Mouse (Mus musculus) mouse embryonic stem cell (cell line): Measurements from ENCODE around the gene Plxna4.

Experiments used
- in situ Hi-C, 2 experiments: fragments of 300-500 bp; cut with MboI; formaldehyde crosslinking; loops; 1 replicate in 1 of 2; 3 replicates in 1 of 2; pipeline ENCODE4 v1.14.3; 2019 to 2020; ENCODE audit warnings: low sequenced_read_pairs in 2 of 2, low pct_unique_long_range_greater_than_20kb in 1 of 2, mixed read lengths in 1 of 2; ENCODE audit not compliant: unreplicated experiment in 1 of 2

The Plxna4 gene

DNA sequence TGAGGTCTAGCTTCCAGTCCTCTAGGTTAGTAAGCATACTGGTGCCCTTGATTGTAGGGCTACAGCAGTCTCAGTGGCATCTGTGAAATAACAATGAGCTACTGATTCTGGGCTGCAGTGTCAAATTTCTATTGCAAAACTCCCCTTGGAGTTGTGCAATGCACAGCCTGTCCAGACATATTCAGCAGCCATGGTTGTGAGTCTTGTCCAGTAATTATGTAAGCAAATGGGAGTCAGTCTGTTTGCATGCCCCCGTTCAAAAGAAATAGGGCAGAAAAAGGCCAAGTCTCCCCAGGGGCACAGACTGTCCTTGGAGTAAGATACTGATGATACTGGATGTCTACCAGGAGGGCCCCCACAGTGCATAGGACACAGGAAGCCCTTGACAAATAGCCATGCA, 420.3 kb downstream of the Plxna4 start:
- in situ Hi-C loops: no loop called here

DNA sequence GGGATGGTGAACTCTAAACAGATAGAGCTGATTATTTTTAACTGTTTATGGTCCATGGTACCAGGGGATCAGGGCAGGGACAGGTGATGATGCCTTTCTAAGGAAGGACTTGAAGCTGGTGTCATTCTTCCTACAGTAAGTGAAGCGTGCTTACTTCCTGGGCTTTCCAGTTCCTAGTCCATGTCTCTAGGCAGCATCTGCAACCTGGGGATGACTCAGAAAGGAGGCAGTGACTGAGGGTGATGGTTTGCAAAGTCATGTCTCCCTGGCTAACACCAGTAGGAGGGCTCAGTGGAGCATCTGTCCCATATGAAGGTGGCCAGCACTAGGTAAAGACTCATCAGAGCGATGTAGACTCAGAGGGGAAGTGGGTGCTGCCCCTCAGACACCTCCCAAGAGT, 427.6 kb downstream of the Plxna4 start:
- in situ Hi-C loops: no loop called here

- in situ Hi-C loops: no loop called here
Measured at GRCm38 (mm10) chr6:32159931-32160330, 428.1 kb downstream of the Plxna4 start.

DNA sequence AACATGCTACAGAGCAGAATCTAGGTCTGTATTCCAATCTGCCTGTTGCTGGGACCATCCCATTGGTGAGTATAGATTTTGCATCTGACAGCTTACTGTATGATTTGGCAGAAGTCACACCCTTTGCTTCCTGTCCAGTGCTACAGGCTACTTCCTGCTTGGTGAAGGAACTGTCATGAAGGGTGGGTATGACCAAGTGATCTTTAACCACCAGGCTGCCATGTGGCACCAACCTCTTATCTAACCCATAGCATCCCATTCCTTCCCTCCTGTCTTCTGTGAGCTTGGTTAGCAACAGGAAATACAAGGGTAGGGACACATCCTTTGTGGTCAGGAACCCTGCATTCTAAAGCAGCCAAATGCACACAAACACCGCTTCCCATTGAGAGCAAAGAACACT, 429.6 kb downstream of the Plxna4 start:
- in situ Hi-C loops: no loop called here

- in situ Hi-C loops: no loop called here
Measured at GRCm38 (mm10) chr6:32153170-32153569, 434.8 kb downstream of the Plxna4 start.

GRCm38 (mm10) chr6:32150836-32151235, 437.2 kb downstream of the Plxna4 start:
- in situ Hi-C loops: no loop called here

DNA sequence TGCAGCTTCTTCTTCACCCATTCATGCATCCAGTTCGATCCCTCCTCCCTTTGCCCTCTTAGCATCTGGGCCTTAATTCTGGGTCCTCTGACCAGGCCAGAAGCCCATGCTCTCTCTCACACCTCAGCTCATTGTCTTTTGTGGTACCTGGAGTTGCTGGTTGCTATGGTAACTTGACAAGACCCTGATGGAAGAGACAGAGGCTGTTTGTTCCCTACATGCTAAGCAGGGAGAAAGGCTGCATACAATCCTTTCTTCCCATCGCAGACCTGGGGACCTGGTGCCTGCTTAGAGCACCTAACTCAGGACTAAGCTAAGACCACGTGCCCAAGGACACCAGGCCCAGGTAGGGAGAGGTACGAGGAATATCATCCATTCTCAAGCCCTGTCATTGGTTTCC, 443.2 kb downstream of the Plxna4 start:
- in situ Hi-C loops: no loop called here

DNA sequence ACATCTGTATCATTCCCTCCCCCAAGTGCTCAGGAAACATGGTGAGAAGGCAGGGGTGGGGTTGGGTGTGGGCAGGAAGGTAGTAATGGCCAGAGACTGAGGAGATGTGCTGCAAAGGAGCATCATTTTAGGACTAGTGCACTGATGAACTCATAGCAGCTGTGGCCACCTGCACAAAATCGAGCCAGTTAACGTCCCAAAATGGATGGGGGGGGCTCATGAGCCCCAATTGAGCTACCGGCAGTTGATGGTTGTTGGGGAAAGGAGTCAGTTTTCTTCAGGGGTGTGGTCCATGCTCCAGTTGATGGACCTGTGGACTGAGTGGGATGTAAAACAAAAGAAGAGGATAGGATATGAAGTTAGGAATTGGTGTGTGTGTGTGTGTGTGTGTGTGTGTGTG, 448.5 kb downstream of the Plxna4 start:
- in situ Hi-C loops: no loop called here

- in situ Hi-C loops: no loop called here
Measured at GRCm38 (mm10) chr6:32126914-32127313, 461.1 kb downstream of the Plxna4 start.

DNA sequence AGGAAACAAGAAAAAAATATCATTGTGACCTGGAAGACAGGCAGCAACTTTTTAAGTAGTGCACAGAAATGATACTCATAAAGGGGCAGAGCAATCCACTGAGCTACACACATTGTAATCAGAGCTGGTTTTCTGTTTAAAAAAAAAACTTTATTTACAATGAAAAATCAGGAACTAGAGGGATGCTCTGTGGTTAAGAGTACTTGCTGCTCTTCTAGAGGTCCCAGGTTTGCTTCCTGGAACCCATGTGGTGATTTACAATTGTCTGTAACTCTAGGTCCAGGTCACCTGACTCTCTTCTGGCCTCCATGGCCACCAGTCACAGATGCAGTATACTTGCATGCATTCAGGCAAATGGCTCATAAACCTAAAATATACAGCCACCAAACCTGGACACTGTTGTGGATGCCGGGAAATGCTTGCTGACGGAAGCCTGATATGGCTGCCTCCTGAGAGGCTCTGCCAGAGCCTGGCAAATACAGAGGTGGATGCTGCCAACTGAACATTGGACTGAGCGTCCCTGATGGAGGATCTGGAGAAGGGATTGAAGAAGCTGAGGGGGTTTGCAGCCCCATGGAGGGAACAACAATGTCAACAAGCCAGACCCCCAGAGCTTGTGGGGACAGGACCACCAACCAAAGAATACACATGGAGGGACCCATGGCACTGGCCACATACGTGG, 465.3 kb downstream of the Plxna4 start:
- in situ Hi-C loops: no loop called here

- in situ Hi-C loops: no loop called here
Measured at GRCm38 (mm10) chr6:32120931-32121330, 467.1 kb downstream of the Plxna4 start.

GRCm38 (mm10) chr6:32109207-32109606, 478.8 kb downstream of the Plxna4 start:
- in situ Hi-C loops: no loop called here

DNA sequence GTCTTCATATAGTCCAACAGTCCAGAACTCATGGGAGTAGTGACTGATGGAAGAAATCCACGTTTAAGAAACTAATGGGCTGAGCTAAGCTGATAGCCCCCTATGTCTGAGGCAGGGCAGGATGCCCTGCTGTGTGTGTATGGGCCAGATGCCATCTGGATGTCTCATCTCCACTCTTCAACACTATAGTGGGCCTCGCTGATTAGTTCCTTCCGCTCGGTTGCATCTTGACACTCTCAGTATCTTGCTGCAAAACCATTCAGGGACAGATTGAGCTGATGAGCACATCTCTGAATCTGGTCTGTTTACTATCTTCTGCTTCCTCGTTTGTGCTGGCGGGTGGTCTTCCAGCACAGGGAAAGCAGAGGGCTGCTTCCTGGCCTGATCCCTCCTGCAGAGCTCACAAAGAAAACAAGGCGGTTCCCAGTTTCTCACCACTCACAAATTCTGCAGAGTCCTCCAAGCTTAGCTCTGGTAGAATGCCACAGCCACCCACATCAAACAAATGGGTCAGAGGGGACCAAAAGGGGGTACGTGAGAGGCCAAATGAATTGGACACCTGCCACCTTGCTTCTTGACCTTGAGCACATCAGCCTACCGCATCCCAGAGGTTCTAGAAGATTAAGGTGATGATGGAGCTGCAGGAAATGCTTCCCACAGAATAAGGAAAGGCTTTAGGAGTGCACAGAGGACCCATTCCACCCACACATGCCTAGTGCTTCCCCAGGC, 482.3 kb downstream of the Plxna4 start:
- in situ Hi-C loops: no loop called here
